Mouse (Mus musculus) kidney, adult 8-10 months (tissue): ENCODE data around the gene Gm1113.

ENCODE experiments used
- DNase-seq, 2 experiments: peaks; one replicate each; pipeline ENCODE4 v3.0.0; 2022

Gm1113 gene

DNA sequence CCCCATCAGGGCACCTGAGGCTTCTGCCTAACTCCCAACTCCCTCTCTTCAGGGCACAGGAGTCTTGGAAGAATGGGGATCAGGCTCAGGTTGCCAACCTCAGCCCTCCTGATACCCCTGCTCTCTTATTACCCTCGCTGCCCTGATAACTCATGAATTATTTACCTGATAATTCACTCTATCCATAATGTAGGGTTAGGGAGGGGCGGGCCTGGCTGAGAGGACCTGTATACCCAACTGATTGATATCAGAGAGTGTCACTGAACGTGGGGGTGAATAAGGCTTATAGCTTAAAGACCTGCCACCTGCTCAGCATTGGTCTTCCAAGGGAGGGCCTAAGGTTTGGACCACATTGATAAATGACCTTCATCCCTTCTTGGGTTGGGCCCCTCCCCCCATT lies at the start of gene Gm1113:
Gene Gm1113, minus strand, starts transcription at position 101 of the 400 bp plus-strand sequence.
- no peak for DNase-seq

DNA sequence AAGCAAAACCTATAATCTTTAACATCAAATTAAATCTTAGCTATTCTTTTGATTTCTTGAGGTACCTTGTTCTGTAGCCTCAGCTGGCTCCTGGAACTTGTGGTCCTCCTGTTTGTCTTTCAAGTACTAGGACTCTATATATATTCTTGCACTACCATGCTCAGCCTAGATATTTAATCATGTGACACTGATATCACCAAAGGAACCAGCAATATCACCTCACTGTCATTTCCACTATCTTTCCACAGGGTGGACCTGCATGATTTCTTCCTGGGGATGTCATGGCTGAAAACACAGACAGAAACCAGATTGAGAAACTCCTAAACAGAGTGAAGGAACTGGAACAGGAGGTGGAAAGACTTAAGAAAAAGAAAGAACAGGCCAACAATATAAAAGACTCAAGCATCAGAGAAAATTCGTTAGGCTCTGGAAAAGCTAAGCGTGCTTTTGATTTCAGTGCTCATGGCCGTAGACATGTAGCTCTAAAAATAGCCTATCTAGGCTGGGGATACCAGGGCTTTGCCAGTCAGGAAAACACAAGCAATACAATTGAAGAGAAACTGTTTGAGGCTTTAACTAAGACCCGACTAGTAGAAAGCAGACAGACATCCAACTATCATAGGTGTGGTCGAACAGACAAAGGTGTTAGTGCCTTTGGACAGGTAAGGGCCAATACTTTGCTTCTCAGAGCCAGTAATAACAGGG lies 46.6 kb upstream of the Gm1113 start:
- no peak for DNase-seq

DNA sequence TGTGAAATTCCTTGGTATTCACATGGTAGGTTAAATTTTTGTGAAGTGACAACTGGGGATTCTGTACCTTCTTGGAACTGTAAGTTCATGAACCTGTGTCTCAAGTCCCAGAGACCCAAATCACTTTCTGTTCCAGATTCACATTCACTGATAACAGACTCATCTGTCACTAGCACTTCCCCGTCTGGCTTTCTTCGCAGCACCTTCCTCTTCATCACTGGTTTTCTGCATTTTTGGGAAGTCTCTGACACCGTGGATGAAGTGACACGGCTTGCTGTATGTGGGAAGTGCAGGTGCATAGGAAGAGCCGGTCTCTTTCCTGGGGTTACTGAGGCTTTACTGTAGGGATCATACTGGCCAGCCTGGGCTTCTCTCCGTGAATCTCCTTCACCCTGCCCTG lies 43.5 kb upstream of the Gm1113 start:
- no peak for DNase-seq

DNA sequence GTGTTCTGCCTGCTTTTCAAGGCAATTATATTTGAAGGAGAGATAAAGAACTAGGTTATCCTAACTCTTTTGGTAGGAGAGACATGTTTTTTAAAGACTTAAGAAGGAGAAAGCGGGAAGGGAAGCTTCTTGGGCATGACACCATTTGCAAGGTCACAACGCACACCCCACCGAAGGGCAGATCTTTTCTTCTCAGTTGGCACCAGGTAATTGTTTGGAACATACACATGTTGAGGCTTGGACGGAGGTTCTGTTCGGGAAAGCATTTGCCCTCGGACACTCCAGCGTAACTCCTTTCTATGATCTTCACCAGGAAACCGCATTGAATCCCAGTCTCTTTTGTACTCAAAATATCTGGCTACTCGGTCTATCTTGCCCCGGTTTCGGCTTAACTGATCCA lies 43.0 kb upstream of the Gm1113 start:
- no peak for DNase-seq

DNA sequence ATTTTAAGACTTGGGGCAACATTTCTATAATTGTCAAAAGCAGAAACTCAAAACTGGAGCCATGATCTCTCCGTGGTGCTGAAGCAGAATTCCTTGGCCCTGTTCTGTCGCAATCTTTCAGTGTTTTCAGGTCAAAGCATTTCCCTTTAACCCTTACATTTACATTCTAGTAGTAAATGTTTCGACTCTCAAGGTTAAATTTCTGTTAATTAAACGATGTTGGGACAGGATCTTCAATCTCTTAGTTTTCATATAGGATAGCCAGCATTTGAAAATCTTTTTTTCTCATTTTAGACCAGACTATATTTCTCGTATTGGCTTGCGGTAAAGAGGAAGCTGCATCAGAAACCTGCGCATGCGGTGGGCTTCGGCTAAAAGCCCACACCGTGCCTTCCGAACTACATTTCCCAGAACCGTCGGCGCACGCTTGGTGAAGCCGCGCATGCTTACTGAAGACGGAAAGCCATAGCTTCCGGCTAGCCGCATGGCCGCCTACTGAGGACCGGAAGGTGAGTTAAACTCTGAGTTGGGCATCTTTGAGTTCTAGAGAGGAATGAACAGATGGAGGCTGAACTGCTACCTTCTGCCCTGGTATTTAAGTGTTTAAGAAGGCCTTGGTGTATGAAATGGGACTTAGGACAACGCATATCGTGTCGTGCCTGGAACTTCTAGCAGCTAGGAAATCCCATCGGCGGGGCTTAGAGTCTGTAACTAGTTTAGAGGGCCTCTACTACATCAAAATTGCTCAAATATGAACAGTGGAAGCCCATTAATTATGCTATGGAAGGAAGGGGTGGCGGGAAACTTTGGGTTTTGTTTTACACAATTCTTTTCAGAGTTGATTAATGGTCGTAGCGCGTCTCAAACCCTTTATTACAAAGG lies 41.2 kb upstream of the Gm1113 start:
- peak; percentile 68 to 77 for DNase-seq

DNA sequence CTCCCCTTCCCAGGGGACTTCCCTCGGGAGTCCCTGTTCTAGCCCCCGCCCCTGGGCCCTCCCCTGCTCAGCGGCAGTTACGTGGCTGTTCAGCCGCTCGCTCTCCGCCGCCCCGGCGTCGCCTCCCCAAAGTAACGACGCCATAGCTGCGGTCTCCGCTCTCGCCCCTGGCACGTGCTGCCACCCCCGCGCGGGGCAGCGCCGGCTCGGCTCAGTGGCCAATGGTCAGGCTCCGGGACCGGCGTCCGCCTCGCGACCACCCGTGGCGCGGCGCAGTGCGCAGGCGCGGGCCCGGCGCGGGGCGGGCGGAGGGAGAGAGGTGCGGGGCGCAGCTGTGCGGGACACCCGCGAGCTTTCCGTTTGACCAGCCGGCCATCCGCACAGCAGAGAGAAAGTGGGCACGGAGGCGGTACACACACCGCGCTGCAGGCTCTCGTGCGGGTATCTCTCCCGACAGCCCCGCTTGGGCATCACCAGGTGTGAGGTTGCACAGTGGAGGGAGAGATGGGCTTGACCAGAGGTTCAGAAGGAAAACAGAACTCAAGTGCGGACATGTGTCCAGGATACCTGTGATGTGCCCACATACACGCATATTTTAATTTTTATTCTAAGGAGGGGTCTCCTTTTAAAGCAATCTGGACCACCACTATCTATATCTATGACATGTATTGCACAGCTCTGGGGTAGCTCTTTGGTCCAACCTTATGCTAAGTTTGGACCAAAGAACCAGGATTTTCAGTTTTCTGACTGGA lies 40.4 kb upstream of the Gm1113 start, which contains the start of the genes Ddx25 and Pus3:
Gene Ddx25, minus strand, starts transcription at position 272 of the 752 bp plus-strand sequence.
Gene Pus3, plus strand, starts transcription at position 339 of the 752 bp plus-strand sequence.
- no peak for DNase-seq

DNA sequence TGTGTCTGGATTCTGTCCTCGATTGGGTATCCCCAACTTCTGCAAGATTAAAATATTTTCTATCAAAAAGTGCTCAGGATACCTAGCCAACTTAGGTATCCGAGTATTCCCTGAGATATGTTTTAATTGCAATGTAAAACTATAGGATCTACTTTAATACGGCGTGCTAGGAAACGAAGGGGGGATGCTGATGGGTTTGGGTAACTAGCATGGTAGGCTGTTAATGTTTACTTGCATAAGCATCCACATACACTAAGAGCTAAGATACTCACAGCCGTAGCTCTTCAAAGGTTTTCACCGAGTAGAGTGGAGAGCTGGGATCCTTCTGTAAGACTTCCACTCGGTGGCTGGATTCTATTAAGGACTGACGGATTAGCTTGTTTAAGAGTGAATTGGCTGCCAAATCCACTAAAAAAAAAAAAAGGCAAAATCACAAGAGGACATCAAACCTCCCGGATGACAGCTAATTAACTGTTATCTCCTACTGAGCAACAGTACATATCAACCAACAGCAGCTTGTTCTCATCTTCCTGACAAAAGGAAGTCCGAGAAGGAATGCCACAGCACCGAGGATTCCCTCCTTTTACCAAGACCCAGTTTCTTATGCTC lies 38.5 kb upstream of the Gm1113 start:
- no peak for DNase-seq

DNA sequence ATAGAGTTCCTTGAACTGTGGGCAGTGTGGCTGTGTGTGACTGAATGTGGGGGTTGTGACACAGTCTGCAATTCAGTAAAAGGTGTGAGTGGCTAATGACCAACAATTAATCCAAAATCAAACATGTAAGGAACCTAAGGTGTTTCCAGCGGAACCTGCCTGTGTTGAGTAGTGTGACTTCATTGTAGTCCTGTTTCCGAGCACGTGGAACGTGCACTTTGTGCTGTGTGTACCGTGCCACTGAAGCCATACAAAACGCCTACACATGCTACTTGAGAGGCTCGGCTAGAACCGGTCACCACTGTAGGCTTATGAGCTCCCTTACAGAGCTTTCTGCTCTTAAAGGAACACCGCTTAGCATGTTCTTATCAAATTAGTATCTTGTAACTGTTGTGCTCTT lies 30.4 kb upstream of the Gm1113 start:
- DNase-seq: no peak

DNA sequence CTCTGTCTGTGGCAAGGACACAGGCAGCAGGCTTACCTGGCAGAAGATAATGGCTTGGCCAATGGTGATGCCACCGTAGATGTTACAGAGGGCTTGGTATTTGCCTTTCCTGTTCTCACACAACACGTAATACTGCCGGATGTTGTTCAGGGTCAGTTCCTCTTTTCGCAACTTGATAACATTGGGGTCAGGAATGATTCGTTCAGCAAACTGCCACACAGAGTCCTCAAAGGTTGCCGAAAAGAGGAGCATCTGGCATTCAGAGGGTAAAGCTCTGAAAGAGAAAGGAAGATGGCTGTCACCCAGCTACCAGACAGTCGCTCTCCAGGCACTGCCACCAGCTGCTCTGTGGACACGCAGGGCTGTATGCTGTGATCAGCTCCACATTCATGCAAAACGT lies 28.7 kb upstream of the Gm1113 start:
- no peak for DNase-seq

DNA sequence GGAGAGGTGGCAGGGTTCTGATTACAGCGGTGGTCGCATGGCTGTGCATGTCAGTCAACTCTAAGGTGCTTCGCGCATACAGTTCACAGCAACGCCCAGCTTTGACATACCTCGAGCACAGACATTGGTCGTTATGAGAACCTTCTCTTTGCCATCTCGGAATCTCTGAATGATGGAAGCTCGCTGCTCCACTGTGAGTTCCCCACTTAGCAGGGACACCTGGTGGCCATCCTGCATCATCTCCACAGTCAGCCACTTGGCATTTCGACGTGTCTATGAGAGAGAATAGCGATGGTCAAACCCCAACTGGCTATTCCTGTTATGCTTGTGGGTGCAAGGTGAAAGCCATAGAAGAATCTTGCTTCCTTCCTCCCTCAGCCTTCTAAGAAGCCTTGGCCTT lies 27.6 kb upstream of the Gm1113 start:
- DNase-seq: no peak

DNA sequence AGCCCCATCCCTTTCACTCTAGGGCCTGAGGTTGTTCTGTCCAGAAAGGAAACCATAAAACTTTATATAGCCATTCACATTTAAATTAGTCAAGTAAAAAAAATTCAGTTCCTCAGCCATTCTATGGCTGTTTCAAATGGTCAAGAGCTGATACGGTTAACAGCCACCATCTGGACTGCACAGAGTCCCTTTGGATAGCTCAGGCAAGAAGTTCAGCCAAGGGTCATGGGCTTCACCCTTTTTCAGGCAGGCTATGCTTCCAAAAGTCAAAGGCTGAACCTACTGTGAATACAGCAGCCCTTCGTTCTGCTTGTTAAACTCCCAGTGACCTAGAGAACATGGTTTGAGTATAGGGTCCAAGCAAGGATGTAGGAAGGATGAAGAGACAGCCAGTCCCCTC lies 26.6 kb upstream of the Gm1113 start:
- no peak for DNase-seq

DNA sequence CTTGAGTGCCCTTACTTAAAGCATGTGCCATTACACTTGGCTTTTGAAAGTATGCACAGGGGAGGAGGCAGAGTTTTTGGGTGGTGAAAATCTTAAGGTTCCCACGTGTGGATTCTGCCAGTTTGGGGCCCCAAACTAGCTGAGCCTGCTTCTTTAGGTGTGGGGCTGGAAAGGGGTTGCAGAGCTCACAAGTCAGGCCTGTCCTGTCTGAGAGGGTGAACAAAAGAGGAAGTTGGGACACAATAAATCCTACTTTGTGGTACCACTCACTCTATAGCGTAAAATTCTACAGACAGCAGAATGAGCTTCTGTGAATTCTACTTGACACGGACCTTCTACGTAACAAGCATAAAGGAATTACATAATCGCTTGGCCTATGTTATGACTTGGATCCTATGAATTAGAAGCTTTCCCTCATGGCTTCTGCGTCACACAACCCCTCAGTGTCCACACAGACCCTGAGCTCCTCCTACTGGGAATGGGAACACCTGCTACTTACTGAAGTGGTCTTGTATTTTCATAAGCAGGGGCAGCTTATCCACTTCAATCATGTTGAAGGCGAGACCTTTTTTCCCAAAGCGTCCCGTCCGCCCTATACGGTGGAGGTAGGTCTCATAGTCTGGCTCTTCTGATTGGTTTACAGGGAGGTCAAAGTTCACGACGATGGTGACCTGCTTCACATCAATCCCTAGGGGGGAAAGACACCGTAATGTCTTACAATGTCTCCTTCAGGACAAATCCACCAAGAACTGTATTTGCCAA lies 25.2 kb upstream of the Gm1113 start:
- DNase-seq: no peak

DNA sequence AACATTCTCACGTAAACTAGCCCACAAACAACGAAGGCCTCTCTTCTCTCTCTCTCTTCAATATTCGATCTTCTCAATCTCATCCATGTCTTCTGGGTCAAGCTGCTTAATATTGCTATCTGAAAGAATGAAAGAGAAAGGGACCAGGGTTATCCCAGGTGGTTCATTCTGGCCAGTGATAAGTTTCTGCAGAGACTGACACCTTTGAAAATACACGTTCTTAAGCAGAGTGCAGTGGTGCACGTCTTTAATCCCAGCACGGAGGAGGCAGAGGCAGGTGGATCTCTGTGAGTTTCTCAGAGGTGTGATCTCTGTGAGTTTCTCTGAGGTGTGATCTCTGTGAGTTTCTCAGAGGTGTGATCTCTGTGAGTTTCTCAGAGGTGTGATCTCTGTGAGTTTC lies 23.9 kb upstream of the Gm1113 start:
- DNase-seq: no peak

DNA sequence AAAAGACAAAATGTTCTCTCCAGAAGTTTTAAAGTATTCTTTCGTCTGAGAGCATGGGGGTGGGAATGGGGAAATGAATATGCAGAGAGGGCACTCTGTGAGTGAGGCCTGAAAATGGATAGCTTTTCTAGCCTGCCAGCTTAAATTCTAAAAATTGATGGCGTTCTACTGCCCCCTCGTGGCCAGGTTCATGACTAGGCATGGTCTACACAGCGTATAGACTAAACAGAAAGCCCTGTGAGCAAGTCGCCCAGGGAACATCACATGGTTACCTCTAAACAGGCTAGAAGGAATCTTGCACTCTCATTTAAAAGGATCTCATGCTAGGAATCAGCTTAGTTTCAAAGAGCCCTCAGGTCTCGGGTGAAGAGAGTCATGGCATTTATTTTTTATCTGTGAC lies 23.4 kb upstream of the Gm1113 start:
- DNase-seq: peak; percentile 39 to 77

DNA sequence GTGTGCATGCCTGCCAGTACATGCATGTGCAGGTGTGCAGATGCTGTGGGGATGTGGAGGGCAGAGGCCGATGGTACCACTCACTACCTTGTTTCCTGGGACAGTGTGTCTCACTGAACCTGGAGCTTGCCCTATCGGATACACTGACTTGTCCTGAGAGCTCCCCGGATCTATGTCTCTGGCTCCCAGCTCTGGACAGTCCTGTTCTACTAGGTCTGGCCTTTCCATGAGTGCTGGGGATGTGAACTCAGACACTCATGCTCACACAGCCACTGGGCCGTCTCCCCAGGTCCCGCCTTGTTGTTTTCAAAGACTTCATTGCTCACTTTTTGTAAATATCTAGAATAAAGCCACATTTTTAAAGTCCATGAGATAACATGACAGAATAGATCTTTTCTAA lies 23.0 kb upstream of the Gm1113 start:
- DNase-seq: no peak

DNA sequence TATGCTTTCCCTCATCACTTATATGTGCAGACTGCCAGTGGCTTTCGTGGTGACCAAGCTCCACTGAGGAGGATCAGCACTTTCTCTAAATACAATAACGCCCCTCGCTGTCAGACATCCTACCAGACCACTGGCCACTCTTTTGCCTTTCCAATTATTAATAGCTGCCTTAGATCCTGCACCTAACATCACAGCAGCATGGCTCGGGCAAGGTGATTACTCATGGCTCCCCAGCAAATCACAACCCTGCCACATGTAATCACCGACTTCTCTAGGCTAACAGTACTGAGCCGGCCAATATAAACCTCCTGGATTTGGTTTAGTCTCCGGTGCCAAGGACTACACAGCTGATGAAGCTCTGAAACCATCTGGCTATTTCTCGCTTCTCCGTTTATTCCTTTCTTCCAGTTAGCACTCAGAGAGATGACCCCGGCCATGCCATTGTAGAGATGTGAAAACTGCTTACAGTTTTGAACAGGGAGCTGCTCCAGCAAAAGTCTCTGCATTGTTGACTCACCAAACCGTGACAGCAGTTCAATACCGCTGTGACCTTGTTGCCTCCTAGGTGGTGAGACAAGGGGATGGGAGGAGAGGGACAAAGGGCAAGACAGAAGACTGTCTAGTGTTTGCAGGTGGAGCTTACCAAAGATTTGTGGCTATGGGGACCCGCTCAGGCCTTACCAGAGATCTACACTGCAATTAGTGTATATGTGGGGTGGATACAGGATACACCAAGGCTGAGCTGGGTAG lies 21.1 kb upstream of the Gm1113 start:
- DNase-seq: no peak

DNA sequence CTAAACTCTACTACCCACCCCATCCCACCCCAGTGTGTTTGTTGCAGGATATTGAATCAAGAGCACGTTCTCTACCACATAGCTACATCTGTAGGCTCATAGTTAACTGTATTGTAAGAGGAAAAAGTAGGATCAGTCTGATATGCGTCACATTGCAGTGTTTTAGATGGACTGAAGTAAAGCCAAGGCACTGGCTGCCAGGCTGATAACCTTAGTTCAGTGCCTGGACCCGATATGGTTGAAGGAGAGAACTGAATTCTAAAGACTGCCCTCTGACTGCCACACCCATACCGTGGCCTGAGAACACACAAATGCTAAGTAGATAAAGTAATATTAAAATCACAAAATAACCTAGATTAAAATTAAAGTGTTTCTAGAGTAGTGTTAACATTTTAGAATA lies 17.8 kb upstream of the Gm1113 start:
- no peak for DNase-seq

DNA sequence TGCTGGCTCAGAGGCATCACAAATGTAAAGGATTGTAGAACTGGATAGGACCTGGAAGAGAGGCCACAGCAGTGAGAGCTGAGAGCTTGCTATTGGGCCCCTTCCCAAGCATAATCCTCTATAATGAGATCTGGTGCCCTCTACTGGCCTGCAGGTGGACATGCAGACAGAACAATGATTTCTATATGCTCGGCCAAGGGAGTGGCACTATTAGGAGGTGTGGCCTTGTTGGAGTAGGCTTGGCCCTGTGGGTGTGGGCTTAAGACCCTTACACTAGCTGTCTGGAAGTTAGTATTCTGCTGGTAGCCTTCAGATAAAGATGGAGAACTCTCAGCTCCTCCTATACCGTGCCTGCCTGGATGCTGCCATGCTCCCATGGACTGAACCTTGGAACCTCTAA lies 17.0 kb upstream of the Gm1113 start:
- DNase-seq: peak in 1 of 2 experiments; percentile 30

DNA sequence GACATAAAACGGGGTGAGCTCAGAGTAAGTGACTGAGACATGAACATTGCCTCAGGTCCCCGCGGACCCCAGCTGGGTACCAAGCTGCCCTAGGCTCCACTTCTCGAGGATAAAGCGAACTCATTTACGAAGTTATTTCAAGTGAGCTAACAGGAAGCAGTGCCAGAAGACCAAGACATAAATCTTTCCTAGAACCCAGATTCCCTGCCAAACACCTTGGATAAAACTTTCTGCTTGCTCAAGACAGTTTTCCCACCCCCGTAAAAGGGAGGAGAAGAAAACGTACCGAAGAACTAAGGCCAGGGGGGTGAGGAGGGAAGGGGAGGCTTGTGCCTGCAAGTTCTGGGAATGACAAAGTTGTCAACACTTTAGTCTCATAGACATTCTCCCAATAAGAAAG lies 15.2 kb upstream of the Gm1113 start:
- DNase-seq: no peak

DNA sequence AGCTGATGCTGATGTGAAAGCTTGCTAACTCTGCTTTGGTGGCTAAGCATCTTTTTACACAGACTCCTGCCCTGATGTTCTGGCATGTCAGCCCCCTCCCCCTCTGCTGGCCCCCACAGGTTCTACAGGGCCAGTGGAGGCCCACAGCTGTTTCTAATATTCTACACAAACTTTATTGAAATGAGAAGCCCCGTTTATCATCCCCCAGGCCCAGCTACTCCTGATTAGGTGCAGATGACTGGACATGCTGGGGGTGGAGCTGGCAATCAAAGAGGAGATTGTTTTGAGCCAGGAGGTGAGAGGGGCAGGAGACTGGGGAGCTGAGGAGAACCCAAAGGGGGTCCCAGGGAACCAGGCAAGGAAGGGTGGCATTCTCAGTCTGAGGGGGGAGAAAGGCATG lies 11.7 kb upstream of the Gm1113 start:
- DNase-seq: no peak

DNA sequence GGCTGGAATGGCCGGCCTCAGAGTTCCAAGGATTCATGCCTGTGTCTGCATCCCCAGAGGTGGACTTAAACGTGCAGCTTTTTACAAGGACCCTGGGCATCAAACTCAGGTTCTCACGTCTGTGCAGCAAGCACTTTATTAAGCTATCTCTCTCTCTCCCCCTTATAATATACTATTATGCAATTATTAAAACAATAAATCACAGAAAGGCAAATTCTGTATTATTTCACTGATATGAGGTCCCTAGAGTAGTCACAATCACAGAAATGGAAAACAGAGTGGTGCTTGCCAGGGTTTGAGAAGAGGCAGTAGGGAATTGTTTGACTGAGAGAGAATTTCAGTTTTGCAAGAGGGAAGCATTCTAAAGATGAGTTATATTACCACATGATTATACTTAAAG lies 11.1 kb upstream of the Gm1113 start:
- DNase-seq: no peak
